Mouse (Mus musculus): ENCODE data around the gene Scn7a.

DNA sequence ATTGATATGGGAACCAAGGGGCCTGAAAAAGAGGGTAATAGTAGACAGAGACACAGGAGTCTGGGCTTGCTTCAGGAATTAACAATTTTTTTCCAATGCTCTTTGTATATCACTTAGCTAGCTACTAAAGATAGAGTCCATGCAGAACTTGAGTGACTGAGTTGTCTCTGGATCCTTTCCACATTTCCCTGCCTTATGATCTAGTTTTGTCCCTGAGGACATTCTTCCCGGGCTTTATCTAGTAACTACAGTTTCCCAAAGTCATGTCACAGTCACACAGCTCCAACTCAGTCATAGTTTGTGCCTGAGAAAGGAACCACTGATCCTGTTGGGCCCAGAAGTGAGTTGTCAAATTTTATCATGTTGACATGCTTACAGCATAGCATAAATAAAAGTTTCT lies 12.8 kb upstream of the Scn7a start:
- TF ChIP-seq EP300 (IDR thresholded peaks at IDR 0.05; ENCODE audit: low read length) (no peak), PAX5 (IDR thresholded peaks at IDR 0.05; ENCODE audit: low read length) (no peak), POLR2A (IDR thresholded peaks at IDR 0.05; ENCODE audit: low read depth, low read length) (no peak), ZKSCAN1 (IDR thresholded peaks at IDR 0.05; ENCODE audit: borderline replicate concordance, low read depth, low read length) (no peak), NELFE (IDR thresholded peaks at IDR 0.05; ENCODE audit: low read depth, low read length) (no peak), BHLHE40 (IDR thresholded peaks at IDR 0.05; ENCODE audit: low read depth, low read length) (no peak)

Measured in CH12.LX (cell line).